22 mouse cellular contexts compared by ENCODE assay signal in the genomic region with DNA sequence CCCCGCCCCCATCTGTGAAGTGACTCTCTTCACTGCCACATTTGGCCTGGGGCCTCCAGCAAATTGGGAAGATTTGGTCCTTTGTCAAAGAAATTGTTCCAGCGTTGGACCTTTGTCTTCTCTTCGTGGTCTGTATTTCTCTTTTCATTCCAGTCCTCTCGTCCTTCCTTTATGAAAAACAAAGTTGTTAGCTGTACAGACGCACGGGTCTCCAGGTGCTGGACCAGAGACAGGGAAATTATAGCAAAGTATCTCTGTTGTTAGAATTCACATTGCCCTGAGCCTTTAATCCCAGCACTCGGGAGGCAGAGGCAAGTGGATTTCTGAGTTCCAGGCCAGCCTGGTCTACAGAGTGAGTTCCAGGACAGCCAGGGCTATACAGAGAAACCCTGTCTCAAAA. TPM values are rescaled to one million over a fixed set of nuclear protein-coding genes. Genes with fewer than 3 reads are reported as not detected.
DNase-seq lines count a peak whose midpoint lies in the region; ATAC-seq lines count a peak whose summit lies in the region.
"Had no signal": no experiment of that assay in that cellular context is flagged by ENCODE, and none has a peak within 500 bp of the region (broad histone marks: within the 10 kb centered on the region; RNA-seq: fewer than 3 reads in every experiment).

No protein-coding gene starts in this region.

- no peaks in the 10 kb centered on the region for H3K4me1 ChIP-seq in midbrain, embryonic 11.5 days (ENCODE audit: control insufficient read depth, insufficient read depth, low read length)
- H3K4me1 ChIP-seq in midbrain, embryonic 15.5 days, result no peaks in the 10 kb centered on the region

- H3K27me3 ChIP-seq in midbrain, embryonic 11.5 days (ENCODE audit: control insufficient read depth, insufficient read depth, low read length), result no peaks in the 10 kb centered on the region
- no peaks in the 10 kb centered on the region for H3K27me3 ChIP-seq in midbrain, embryonic 15.5 days (replicated peaks)
- H3K27me3 ChIP-seq: CH12.LX, Patski had no signal

- no peak overlapping the region for H3K27ac ChIP-seq in midbrain, embryonic 11.5 days (ENCODE audit: low read depth, low read length)
- H3K27ac ChIP-seq in midbrain, embryonic 15.5 days, result no peak overlapping the region

- H3K4me2 ChIP-seq in midbrain, embryonic 11.5 days, result no peak overlapping the region
- H3K4me2 ChIP-seq in midbrain, embryonic 15.5 days, result no peak overlapping the region

- no peaks in the 10 kb centered on the region for H3K36me3 ChIP-seq in midbrain, embryonic 11.5 days (ENCODE audit: control insufficient read depth, insufficient read depth, low read length)
- no peaks in the 10 kb centered on the region for H3K36me3 ChIP-seq in midbrain, embryonic 15.5 days (replicated peaks)
- H3K36me3 ChIP-seq: G1E had no signal

- H3K9me3 ChIP-seq in midbrain, embryonic 11.5 days (ENCODE audit: control insufficient read depth, low read length), result no peaks in the 10 kb centered on the region
- no peaks in the 10 kb centered on the region for H3K9me3 ChIP-seq in midbrain, embryonic 15.5 days

- H3K4me3 ChIP-seq in midbrain, embryonic 11.5 days (ENCODE audit: low read depth, low read length), result no peak overlapping the region
- no peak overlapping the region for H3K4me3 ChIP-seq in midbrain, embryonic 15.5 days

- H3K9ac ChIP-seq in midbrain, embryonic 11.5 days (ENCODE audit: low read length), result no peak overlapping the region
- no peak overlapping the region for H3K9ac ChIP-seq in midbrain, embryonic 15.5 days

- ATAC-seq in midbrain, embryonic 11.5 days (ENCODE audit: low FRiP score), result no peak
- ATAC-seq in midbrain, embryonic 15.5 days (replicated peaks), result no peak
- ATAC-seq: activated CD4-positive, CD25-positive, alpha-beta regulatory T cell, adult 4 months; CD4-positive, CD25-positive, alpha-beta regulatory T cell, adult 4 months; Patski had no signal

- DNase-seq in heart, adult 11 months, result peak; percentile 62
- no peak for DNase-seq in heart, postnatal 4 days
- DNase-seq in midbrain, embryonic 11.5 days (ENCODE audit: low spot score, missing footprints), result peak; percentile 81
- DNase-seq in ZHBTc4 (ENCODE audit: low read depth, low spot score), result peak; percentile 46
- DNase-seq in layer of hippocampus, postnatal 10 days (ENCODE audit: low spot score in 2 of 2), result no peak
- DNase-seq: adrenal gland, adult 2 months; adrenal gland, adult 8-10 months; adrenal gland, postnatal 10 days; adrenal gland, postnatal 14 days; adrenal gland, postnatal 25 days; adrenal gland, postnatal 36 days; B cell, adult 2 months; cerebellum, adult 11 months; cerebellum, adult 11-12 months; cerebellum, adult 18-20 months; cerebellum, adult 2 months had no signal

- WGBS in midbrain, embryonic 11.5 days, result 84% methylated on average over 7 of the region's 7 CpGs
- WGBS in midbrain, embryonic 15.5 days, result 73% methylated on average over 7 of the region's 7 CpGs

RNA-seq across cellular contexts. Expression of gene Mbnl2, which starts 22.1 kb away (rescaled TPM):
- 100 to 1,000 TPM; 193 TPM for total RNA-seq in heart, postnatal 4 days (2021)
- 36.4 and 40.8 TPM in 2 replicates for polyA plus RNA-seq in midbrain, embryonic 11.5 days (2014; fragmentation: Nextera tagmentation; extraction: Ambion mirVana)
- polyA plus RNA-seq in midbrain, embryonic 15.5 days (2015; fragmentation: Nextera tagmentation; extraction: Ambion mirVana), result 20.0 and 21.2 TPM in 2 replicates
- 100 to 1,000 TPM; 126 to 132 TPM for total RNA-seq in layer of hippocampus, postnatal 10 days (2021)

Comparison
In these comparisons a context has a peak if more than half of its experiments do, and no peak if none do; other contexts are left out.
1. DNase-seq: peak in heart, adult 11 months (single experiment), midbrain, embryonic 11.5 days (single experiment) and ZHBTc4 (single experiment); none in heart, postnatal 4 days (single experiment) and layer of hippocampus, postnatal 10 days (0 of 2).